ENCODE assay signal across 7 mouse cellular contexts in the genomic region with DNA sequence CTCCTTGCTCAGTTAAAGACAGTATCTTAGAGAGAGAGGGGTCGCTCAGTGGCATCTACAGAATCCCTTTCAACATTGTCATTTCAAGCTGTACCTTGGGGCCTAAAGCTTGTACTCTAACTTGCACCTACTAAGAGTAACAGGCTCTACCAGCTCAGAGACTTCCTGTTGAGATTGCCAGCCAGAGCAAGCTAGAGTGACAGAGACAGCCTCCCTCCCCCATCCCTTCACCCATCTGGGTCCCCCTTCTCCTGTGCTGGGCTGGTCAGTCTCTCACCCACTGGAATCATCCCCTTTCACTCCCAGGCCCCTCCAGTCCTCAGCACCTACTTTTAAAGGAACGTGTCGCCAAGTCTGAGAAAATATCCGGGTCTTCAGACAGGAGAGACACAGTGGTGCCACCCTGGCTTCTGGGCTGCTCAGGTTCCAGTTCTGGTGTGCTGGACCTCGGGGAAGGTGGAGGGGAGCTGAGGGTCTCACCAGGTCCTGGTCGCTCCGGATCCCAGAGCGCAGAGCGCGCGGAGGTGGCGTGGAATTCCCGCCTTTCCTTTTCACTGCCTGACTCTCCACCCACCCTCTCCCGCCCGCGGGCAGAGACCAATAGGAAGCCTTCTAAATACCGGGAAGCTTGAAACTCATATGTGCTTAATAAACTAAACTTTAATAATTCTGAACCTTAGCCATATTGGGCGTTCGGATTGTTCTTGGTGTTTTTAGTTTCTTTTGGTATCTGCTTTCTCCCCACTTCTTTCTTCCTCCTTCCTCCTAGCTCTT. TPM values are rescaled to one million over a fixed set of nuclear protein-coding genes. Genes with fewer than 3 reads are reported as not detected.
DNase-seq lines count a peak whose midpoint lies in the region; ATAC-seq and TF ChIP-seq lines count a peak whose summit lies in the region.
"Not testable (repeated sequence)": the region's sequence is repeated elsewhere in the genome, so short reads cannot be mapped to it uniquely, and the experiment has no call there.

No protein-coding gene starts in this region.

- not testable (repeated sequence) for TF ChIP-seq CTCF in small intestine, adult 2 months (IDR thresholded peaks at IDR 0.05; ENCODE audit: extremely low read depth, insufficient read length, insufficient replicate concordance, low read depth, low read length)

- WGBS in forebrain, embryonic 10.5 days = 24% methylated on average over 19 of the region's 19 CpGs
- WGBS in heart, embryonic 15.5 days = 10% methylated on average over 19 of the region's 19 CpGs
- WGBS in liver, embryonic 13.5 days (ENCODE audit: insufficient replicate concordance) = 5% methylated on average over 19 of the region's 19 CpGs
- 18% methylated on average over 19 of the region's 19 CpGs for WGBS in midbrain, embryonic 12.5 days
- 6% methylated on average over 19 of the region's 19 CpGs for WGBS in small intestine, adult 2 months

- peaks cover 18% of the 10 kb centered on the region for H3K36me3 ChIP-seq in forebrain, embryonic 10.5 days (replicated peaks)
- H3K36me3 ChIP-seq in heart, embryonic 15.5 days; midbrain, embryonic 12.5 days; small intestine, adult 2 months (ENCODE audit: control insufficient read depth, insufficient read depth, low read length): not testable (repeated sequence)
- peaks cover 12% of the 10 kb centered on the region; the same call in 1 of the 2 replicates for H3K36me3 ChIP-seq in liver, embryonic 13.5 days

- peaks cover 23% of the 10 kb centered on the region for H3K27me3 ChIP-seq in forebrain, embryonic 10.5 days (ENCODE audit: poor library complexity, severe bottlenecking)
- H3K27me3 ChIP-seq in heart, embryonic 15.5 days; liver, embryonic 13.5 days; small intestine, adult 2 months (ENCODE audit: control insufficient read depth, insufficient read depth, low read length): not testable (repeated sequence)
- peaks cover 18% of the 10 kb centered on the region for H3K27me3 ChIP-seq in midbrain, embryonic 12.5 days

- ATAC-seq in heart, embryonic 15.5 days (replicated peaks; ENCODE audit: insufficient number of reproducible peaks, insufficient read depth, low FRiP score, low read depth) = peak; percentile 78
- peak; percentile 71 for ATAC-seq in liver, embryonic 13.5 days (ENCODE audit: low read depth)
- not testable (repeated sequence) for ATAC-seq in midbrain, embryonic 12.5 days (ENCODE audit: low FRiP score, low read depth)

- H3K4me2 ChIP-seq in heart, embryonic 15.5 days = peak overlapping the region; percentile 82
- peak overlapping the region; percentile 72 for H3K4me2 ChIP-seq in liver, embryonic 13.5 days
- peak overlapping the region; percentile 55 for H3K4me2 ChIP-seq in midbrain, embryonic 12.5 days (replicated peaks)

- not testable (repeated sequence) for H3K9me3 ChIP-seq in forebrain, embryonic 10.5 days; heart, embryonic 15.5 days (replicated peaks); liver, embryonic 13.5 days (replicated peaks); midbrain, embryonic 12.5 days

- DNase-seq in adrenal gland, postnatal 25 days = peak; percentile 54
- DNase-seq in forebrain, embryonic 10.5 days (ENCODE audit: extremely low spot score, low spot score) = peak; percentile 55
- DNase-seq in kidney, adult 9 months = peak; percentile 18
- not testable (repeated sequence) for DNase-seq in liver, embryonic 13.5 days

- H3K9ac ChIP-seq in heart, embryonic 15.5 days = peak overlapping the region; percentile 69
- H3K9ac ChIP-seq in liver, embryonic 13.5 days = peak overlapping the region; percentile 63
- H3K9ac ChIP-seq in midbrain, embryonic 12.5 days (replicated peaks) = peak overlapping the region; percentile 47; the same call in 1 of the 2 replicates

- H3K4me1 ChIP-seq in forebrain, embryonic 10.5 days = peaks cover 27% of the 10 kb centered on the region
- H3K4me1 ChIP-seq in heart, embryonic 15.5 days (replicated peaks) = peaks cover 17% of the 10 kb centered on the region
- peaks cover 22% of the 10 kb centered on the region for H3K4me1 ChIP-seq in liver, embryonic 13.5 days (replicated peaks)
- peaks cover 18% of the 10 kb centered on the region for H3K4me1 ChIP-seq in midbrain, embryonic 12.5 days
- H3K4me1 ChIP-seq in small intestine, adult 2 months (ENCODE audit: control insufficient read depth, insufficient read depth, insufficient read length, low read length) = not testable (repeated sequence)

- H3K4me3 ChIP-seq in forebrain, embryonic 10.5 days = peak overlapping the region; percentile 46
- H3K4me3 ChIP-seq in heart, embryonic 15.5 days = peak overlapping the region; percentile 59
- peak overlapping the region; percentile 63 for H3K4me3 ChIP-seq in liver, embryonic 13.5 days (replicated peaks)
- H3K4me3 ChIP-seq in midbrain, embryonic 12.5 days = peak overlapping the region; percentile 35
- H3K4me3 ChIP-seq in small intestine, adult 2 months (ENCODE audit: low read depth, low read length) = peak overlapping the region; percentile 73

- TF ChIP-seq POLR2A in small intestine, adult 2 months (IDR thresholded peaks at IDR 0.05; ENCODE audit: low read depth, low read length) = not testable (repeated sequence)

- H3K27ac ChIP-seq in forebrain, embryonic 10.5 days = peak overlapping the region; percentile 76
- peak overlapping the region; percentile 90 for H3K27ac ChIP-seq in heart, embryonic 15.5 days
- 0 out of 2 replicates have a peak overlapping the region, but pooled peaks have one; percentile 34 for H3K27ac ChIP-seq in liver, embryonic 13.5 days
- H3K27ac ChIP-seq in midbrain, embryonic 12.5 days (replicated peaks) = not testable (repeated sequence)
- H3K27ac ChIP-seq in small intestine, adult 2 months (ENCODE audit: insufficient read depth, low read depth, low read length) = peak overlapping the region; percentile 78

RNA-seq across cellular contexts. Expression of a gene that starts 0.8 kb away (rescaled TPM):
- total RNA-seq in adrenal gland, postnatal 25 days (2021) = 16.6 and 19.7 TPM in 2 replicates
- 9.4 and 10.3 TPM in 2 replicates for polyA plus RNA-seq in forebrain, embryonic 10.5 days (2016; fragmentation: Nextera tagmentation; extraction: Ambion mirVana)
- 10.7 and 15.5 TPM in 2 replicates for polyA plus RNA-seq in heart, embryonic 15.5 days (2015; fragmentation: Nextera tagmentation; extraction: Ambion mirVana)
- 5.5 and 8.3 TPM in 2 replicates for polyA plus RNA-seq in liver, embryonic 13.5 days (2015; fragmentation: Nextera tagmentation; extraction: Ambion mirVana)
- 9.3 and 10.6 TPM in 2 replicates for polyA plus RNA-seq in midbrain, embryonic 12.5 days (2016; fragmentation: Nextera tagmentation; extraction: Ambion mirVana)
- 0.30 and 0.61 TPM in 2 replicates for polyA plus RNA-seq in small intestine, adult 2 months (2012; rRNA removed)

RNA-seq across cellular contexts. Expression of a gene that starts 29.8 kb away (rescaled TPM):
- total RNA-seq in adrenal gland, postnatal 25 days (2021) = 2.4 and 2.8 TPM in 2 replicates
- polyA plus RNA-seq in forebrain, embryonic 10.5 days (2016; fragmentation: Nextera tagmentation; extraction: Ambion mirVana) = 0.07 and 0.10 TPM in 2 replicates
- 0.59 and 1.4 TPM in 2 replicates for polyA plus RNA-seq in heart, embryonic 15.5 days (2015; fragmentation: Nextera tagmentation; extraction: Ambion mirVana)
- 0.37 and 0.66 TPM in 2 replicates for polyA plus RNA-seq in liver, embryonic 13.5 days (2015; fragmentation: Nextera tagmentation; extraction: Ambion mirVana)
- 0.25 and 0.46 TPM in 2 replicates for polyA plus RNA-seq in midbrain, embryonic 12.5 days (2016; fragmentation: Nextera tagmentation; extraction: Ambion mirVana)
- polyA plus RNA-seq in small intestine, adult 2 months (2012; rRNA removed) = 0.11 and 0.28 TPM in 2 replicates

RNA-seq across cellular contexts. Expression of a gene that starts 39.6 kb away (rescaled TPM):
- 24.7 and 32.5 TPM in 2 replicates for total RNA-seq in adrenal gland, postnatal 25 days (2021)
- 0.31 and 0.38 TPM in 2 replicates for polyA plus RNA-seq in forebrain, embryonic 10.5 days (2016; fragmentation: Nextera tagmentation; extraction: Ambion mirVana)
- 6.6 and 6.7 TPM in 2 replicates for polyA plus RNA-seq in heart, embryonic 15.5 days (2015; fragmentation: Nextera tagmentation; extraction: Ambion mirVana)
- polyA plus RNA-seq in liver, embryonic 13.5 days (2015; fragmentation: Nextera tagmentation; extraction: Ambion mirVana) = 0.68 and 1.4 TPM in 2 replicates
- 0.80 and 0.83 TPM in 2 replicates for polyA plus RNA-seq in midbrain, embryonic 12.5 days (2016; fragmentation: Nextera tagmentation; extraction: Ambion mirVana)
- polyA plus RNA-seq in small intestine, adult 2 months (2012; rRNA removed) = 0.34 and 0.95 TPM in 2 replicates
